ENCODE assay signal across 8 mouse cellular contexts in genomic region chr1:165459041-165459502, GRCm38 (mm10). TPM values are rescaled to one million over a fixed set of nuclear protein-coding genes. Genes with fewer than 3 reads are reported as not detected.
DNase-seq lines count a peak whose midpoint lies in the region; ATAC-seq and TF ChIP-seq lines count a peak whose summit lies in the region.

No protein-coding gene starts in this region.

- WGBS in heart, embryonic 14.5 days, result 15% methylated on average over 7 of the region's 7 CpGs
- WGBS in hindbrain, embryonic 14.5 days, result 26% methylated on average over 7 of the region's 7 CpGs
- WGBS in midbrain, embryonic 12.5 days, result 23% methylated on average over 7 of the region's 7 CpGs

- no peak for DNase-seq in heart, postnatal 36 days
- no peak for DNase-seq in G1E (ENCODE audit: low spot score)
- no peak for DNase-seq in hindbrain, embryonic 14.5 days (ENCODE audit: low spot score)
- no peak for DNase-seq in gastrocnemius, postnatal 25 days
- no peak for DNase-seq in embryo, embryonic 9.5 days (ENCODE audit: extremely low spot score)
- DNase-seq in layer of hippocampus, adult 9-11 months, result no peak

- H3K4me1 ChIP-seq in heart, embryonic 14.5 days (ENCODE audit: control insufficient read depth in 2 of 2, insufficient read depth in 2 of 2, low read length in 2 of 2), result peaks cover 2 to 5% of the 10 kb centered on the region in 2 experiments; a peak in 3 of 4 replicates
- peaks cover 19% of the 10 kb centered on the region for H3K4me1 ChIP-seq in G1E (ENCODE audit: insufficient read depth, low read depth, low read length)
- H3K4me1 ChIP-seq in hindbrain, embryonic 14.5 days (replicated peaks; ENCODE audit: control insufficient read depth, insufficient read depth, low read length), result peaks cover 19% of the 10 kb centered on the region
- peaks cover 8% of the 10 kb centered on the region for H3K4me1 ChIP-seq in midbrain, embryonic 12.5 days

- peak overlapping the region; percentile 84 to 99; a peak in 2 of 4 replicates for H3K27ac ChIP-seq in heart, embryonic 14.5 days (replicated peaks in 1 of 2; ENCODE audit: control insufficient read depth in 1 of 2, insufficient read depth in 1 of 2, low read depth in 2 of 2, low read length in 2 of 2)
- peak overlapping the region; percentile 97; the same call in 1 of the 2 replicates for H3K27ac ChIP-seq in hindbrain, embryonic 14.5 days
- H3K27ac ChIP-seq in midbrain, embryonic 12.5 days (replicated peaks), result no peak overlapping the region

- H3K36me3 ChIP-seq in heart, embryonic 14.5 days (ENCODE audit: control insufficient read depth, insufficient read depth, low read length), result no peaks in the 10 kb centered on the region
- H3K36me3 ChIP-seq in G1E (replicated peaks), result peaks cover 8% of the 10 kb centered on the region
- no peaks in the 10 kb centered on the region for H3K36me3 ChIP-seq in hindbrain, embryonic 14.5 days (replicated peaks; ENCODE audit: control insufficient read depth, insufficient read depth)
- no peaks in the 10 kb centered on the region for H3K36me3 ChIP-seq in midbrain, embryonic 12.5 days

- no peak for ATAC-seq in heart, embryonic 14.5 days (ENCODE audit: insufficient number of reproducible peaks, insufficient read depth, low FRiP score, low read depth)
- ATAC-seq in G1E (ENCODE audit: extremely low read depth, insufficient number of reproducible peaks, low FRiP score, poor library complexity, severe bottlenecking), result no peak
- no peak for ATAC-seq in hindbrain, embryonic 14.5 days (ENCODE audit: low FRiP score)
- ATAC-seq in midbrain, embryonic 12.5 days (ENCODE audit: low FRiP score, low read depth), result no peak

- peak overlapping the region; percentile 94 to 97 for H3K4me3 ChIP-seq in heart, embryonic 14.5 days (ENCODE audit: control insufficient read depth in 1 of 2, insufficient read depth in 1 of 2, low read depth in 1 of 2, low read length in 2 of 2)
- peak overlapping the region; percentile 91 for H3K4me3 ChIP-seq in G1E (ENCODE audit: low read depth, low read length)
- peak overlapping the region; percentile 84 for H3K4me3 ChIP-seq in hindbrain, embryonic 14.5 days (replicated peaks; ENCODE audit: low read length)
- H3K4me3 ChIP-seq in midbrain, embryonic 12.5 days, result peak overlapping the region; percentile 96

- intact Hi-C loops in heart, postnatal 36 days (cut with DNase I), result loop anchor here (5.0 to 10.0 kb wide), 2 partner anchors 64 to 183 kb away; no protein-coding TSS in a partner anchor

- no peak for TF ChIP-seq CTCF in G1E (IDR thresholded peaks at IDR 0.05; ENCODE audit: low read depth, low read length)

- no peaks in the 10 kb centered on the region for H3K27me3 ChIP-seq in heart, embryonic 14.5 days (ENCODE audit: control insufficient read depth, insufficient read depth, low read length)
- H3K27me3 ChIP-seq in G1E (ENCODE audit: insufficient read depth, low read length), result no peaks in the 10 kb centered on the region
- H3K27me3 ChIP-seq in hindbrain, embryonic 14.5 days (ENCODE audit: control insufficient read depth, insufficient read depth, low read length), result no peaks in the 10 kb centered on the region
- no peaks in the 10 kb centered on the region for H3K27me3 ChIP-seq in midbrain, embryonic 12.5 days

- H3K4me2 ChIP-seq in heart, embryonic 14.5 days (ENCODE audit: low read length), result peak overlapping the region; percentile 80
- H3K4me2 ChIP-seq in hindbrain, embryonic 14.5 days (replicated peaks), result peak overlapping the region; percentile 82
- H3K4me2 ChIP-seq in midbrain, embryonic 12.5 days (replicated peaks), result peak overlapping the region; percentile 81

- H3K9me3 ChIP-seq in heart, embryonic 14.5 days (ENCODE audit: control insufficient read depth, low read length), result peaks cover 5% of the 10 kb centered on the region; the same call in 1 of the 2 replicates
- H3K9me3 ChIP-seq in G1E (replicated peaks), result no peaks in the 10 kb centered on the region
- H3K9me3 ChIP-seq in hindbrain, embryonic 14.5 days (ENCODE audit: control insufficient read depth, low read length), result 0 out of 2 replicates have a peak, but pooled peaks cover 6% of the 10 kb centered on the region
- no peaks in the 10 kb centered on the region for H3K9me3 ChIP-seq in midbrain, embryonic 12.5 days

- peak overlapping the region; percentile 90 for H3K9ac ChIP-seq in heart, embryonic 14.5 days (ENCODE audit: low read length)
- peak overlapping the region; percentile 82 for H3K9ac ChIP-seq in hindbrain, embryonic 14.5 days
- H3K9ac ChIP-seq in midbrain, embryonic 12.5 days (replicated peaks), result peak overlapping the region; percentile 87

RNA-seq across cellular contexts. Expression of gene Dcaf6, which starts 1.2 kb away (rescaled TPM):
- polyA plus RNA-seq in heart, embryonic 14.5 days (2014; fragmentation: Nextera tagmentation; extraction: Ambion mirVana), result 21.6 and 24.7 TPM in 2 replicates
- 100 to 1,000 TPM; 104 to 106 TPM for total RNA-seq in heart, postnatal 36 days (2021)
- total RNA-seq in G1E (2014; fragmentation: Nextera tagmentation), result 85.0 and 110 TPM in 2 replicates
- 60.4 and 65.7 TPM in 2 replicates for total RNA-seq in G1E (2017)
- 44.8 and 47.3 TPM in 2 replicates for polyA plus RNA-seq in G1E (2012)
- 17.0 and 23.0 TPM in 2 replicates for polyA plus RNA-seq in hindbrain, embryonic 14.5 days (2014; fragmentation: Nextera tagmentation; extraction: Ambion mirVana)
- polyA plus RNA-seq in midbrain, embryonic 12.5 days (2016; fragmentation: Nextera tagmentation; extraction: Ambion mirVana), result 8.9 and 10.6 TPM in 2 replicates
- 100 to 1,000 TPM; 202 to 262 TPM for total RNA-seq in gastrocnemius, postnatal 25 days (2021)

RNA-seq across cellular contexts. Expression of gene Mpc2, which starts 1.4 kb away (rescaled TPM):
- polyA plus RNA-seq in heart, embryonic 14.5 days (2014; fragmentation: Nextera tagmentation; extraction: Ambion mirVana), result 311 and 319 TPM in 2 replicates
- 100 to 1,000 TPM; 580 to 663 TPM for total RNA-seq in heart, postnatal 36 days (2021)
- total RNA-seq in G1E (2014; fragmentation: Nextera tagmentation) (37.6 and 43.4 TPM in 2 replicates), G1E (2017) (121 and 126 TPM in 2 replicates)
- 67.1 and 68.1 TPM in 2 replicates for polyA plus RNA-seq in G1E (2012)
- polyA plus RNA-seq in hindbrain, embryonic 14.5 days (2014; fragmentation: Nextera tagmentation; extraction: Ambion mirVana), result 229 and 244 TPM in 2 replicates
- polyA plus RNA-seq in midbrain, embryonic 12.5 days (2016; fragmentation: Nextera tagmentation; extraction: Ambion mirVana), result 139 and 140 TPM in 2 replicates
- total RNA-seq in gastrocnemius, postnatal 25 days (2021), result 100 to 1,000 TPM; 333 to 337 TPM

RNA-seq across cellular contexts. Expression of gene Adcy10, which starts 25.9 kb away (rescaled TPM):
- polyA plus RNA-seq in heart, embryonic 14.5 days (2014; fragmentation: Nextera tagmentation; extraction: Ambion mirVana), result 0.09 and 0.23 TPM in 2 replicates
- total RNA-seq in heart, postnatal 36 days (2021), result not detected
- total RNA-seq in G1E (2014; fragmentation: Nextera tagmentation) (not detected in 2 replicates), G1E (2017) (0.22 and 0.29 TPM in 2 replicates)
- not detected in 2 replicates for polyA plus RNA-seq in G1E (2012)
- polyA plus RNA-seq in hindbrain, embryonic 14.5 days (2014; fragmentation: Nextera tagmentation; extraction: Ambion mirVana), result 0.21 and 0.79 TPM in 2 replicates
- 0.33 and 0.47 TPM in 2 replicates for polyA plus RNA-seq in midbrain, embryonic 12.5 days (2016; fragmentation: Nextera tagmentation; extraction: Ambion mirVana)
- total RNA-seq in gastrocnemius, postnatal 25 days (2021), result under 1 TPM in 1 of 2 experiments, not detected in 1; 0.40 TPM
